Mouse (Mus musculus) CH12.LX (cell line): ENCODE measurements at regions not wholly inside any gene's neighbourhood (a gene's known extent, or its start where the extent isn't known, plus 50 kb on each side); places are given as distances from the start of the nearest gene placed in this dataset.

Source experiments
- EP300 ChIP-seq: IDR thresholded peaks from 2 replicates; pipeline ENCODE4 v1.6.1; 2011; ENCODE audit warnings: low read length, improper control_type of control experiment
- MAX ChIP-seq: IDR thresholded peaks from 2 replicates; pipeline ENCODE4 v1.6.1; 2011; ENCODE audit warnings: low read length, improper control_type of control experiment

- TF ChIP-seq EP300 (no peak), MAX (no peak)
Observed at GRCm38 (mm10) chr10:17343829-17344228, 379.2 kb upstream of the Cited2 start.
